Mouse (Mus musculus): ENCODE measurements around the gene Ano6. TPM values are rescaled to one million over a fixed set of nuclear protein-coding genes. Genes with fewer than 3 reads are reported as not detected.
A peak's percentile ranks its signal among the peaks of the same experiment; 100 is the strongest.

The Ano6 gene
- polyA plus RNA-seq (2015; fragmentation: Nextera tagmentation; extraction: Ambion mirVana), result 54.4 and 67.2 TPM in 2 replicates

DNA sequence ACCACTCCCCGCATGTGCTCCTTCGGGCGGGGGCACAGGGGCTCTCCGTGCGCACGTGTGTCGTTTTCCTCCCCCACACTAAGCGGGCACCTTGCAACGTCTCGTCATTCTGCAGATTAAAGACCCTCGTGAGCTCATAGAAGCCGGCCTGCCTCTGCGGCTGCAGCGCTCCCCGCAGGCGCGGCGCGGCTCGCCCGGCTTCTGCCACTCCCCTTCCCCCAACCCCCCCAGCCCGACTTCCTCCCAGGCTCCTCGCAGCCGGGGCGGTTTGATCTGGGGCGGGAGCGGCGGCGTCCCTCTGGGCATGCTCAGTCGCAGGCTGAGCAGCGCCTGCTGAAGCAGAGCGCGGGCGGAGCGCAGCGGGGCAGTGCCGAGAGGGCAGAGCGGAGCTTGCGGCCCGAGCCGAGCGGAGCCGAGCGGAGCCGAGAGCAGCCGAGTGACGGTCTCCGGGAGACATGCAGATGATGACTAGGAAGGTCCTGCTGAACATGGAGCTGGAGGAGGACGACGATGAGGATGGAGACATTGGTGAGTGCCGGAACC lies at the start of gene Ano6:
TSS of gene Ano6 (plus strand) at position 315 of the 543 bp plus-strand sequence.
- Histone ChIP-seq H3K9me3 (ENCODE audit: low read length) (peaks cover 6% of the 10 kb centered on the region; the same call in 1 of the 2 replicates), H3K4me1 (ENCODE audit: insufficient read depth, low read length) (peaks cover 44% of the 10 kb centered on the region), H3K36me3 (ENCODE audit: insufficient read depth, low read length) (no peaks in the 10 kb centered on the region), H3K4me3 (ENCODE audit: low read length) (peak within 1 kb of the TSS; percentile 88), H3K4me2 (replicated peaks; ENCODE audit: low read depth, low read length) (peak within 1 kb of the TSS; percentile 80), H3K9ac (replicated peaks; ENCODE audit: low read length) (peak within 1 kb of the TSS; percentile 94), H3K27ac (ENCODE audit: low read length) (peak within 1 kb of the TSS; percentile 80), H3K27me3 (ENCODE audit: insufficient read depth, low read length) (no peaks in the 10 kb centered on the region)
- 0% methylated on average over 51 of the region's 51 CpGs for whole genome bisulfite sequencing
- peak; percentile 98 for ATAC-seq (ENCODE audit: low FRiP score, low TSS enrichment)

DNA sequence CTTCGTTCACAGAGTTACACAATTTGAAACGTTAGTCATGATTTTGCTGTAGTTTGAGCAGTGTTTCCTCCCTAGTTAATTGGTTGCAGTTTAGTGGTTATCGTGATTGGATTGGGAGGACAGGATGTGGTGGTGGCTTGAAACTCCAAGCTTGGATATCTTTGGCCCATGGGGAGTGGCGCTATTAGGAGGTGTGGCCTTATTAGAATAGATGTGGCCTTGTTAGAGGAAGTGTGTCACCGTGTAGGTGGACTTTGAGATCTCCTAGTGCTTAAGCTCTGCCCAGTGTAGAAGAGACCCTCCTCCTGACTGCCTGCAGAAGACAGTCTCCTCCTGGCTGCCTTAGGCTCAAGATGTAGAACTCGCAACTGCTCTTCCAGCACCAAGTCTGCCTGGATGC lies 47.7 kb upstream of the Ano6 start:
- Histone ChIP-seq H3K9me3 (ENCODE audit: low read length) (no peaks in the 10 kb centered on the region), H3K27ac (ENCODE audit: low read length) (no peak overlapping the region), H3K9ac (replicated peaks; ENCODE audit: low read length) (no peak overlapping the region), H3K36me3 (ENCODE audit: insufficient read depth, low read length) (no peaks in the 10 kb centered on the region), H3K4me2 (replicated peaks; ENCODE audit: low read depth, low read length) (no peak overlapping the region), H3K27me3 (ENCODE audit: insufficient read depth, low read length) (no peaks in the 10 kb centered on the region), H3K4me3 (ENCODE audit: low read length) (no peak overlapping the region), H3K4me1 (ENCODE audit: insufficient read depth, low read length) (no peaks in the 10 kb centered on the region)
- no peak for ATAC-seq (ENCODE audit: low FRiP score, low TSS enrichment)
- WGBS, result 85% methylated on average over 6 of the region's 6 CpGs

DNA sequence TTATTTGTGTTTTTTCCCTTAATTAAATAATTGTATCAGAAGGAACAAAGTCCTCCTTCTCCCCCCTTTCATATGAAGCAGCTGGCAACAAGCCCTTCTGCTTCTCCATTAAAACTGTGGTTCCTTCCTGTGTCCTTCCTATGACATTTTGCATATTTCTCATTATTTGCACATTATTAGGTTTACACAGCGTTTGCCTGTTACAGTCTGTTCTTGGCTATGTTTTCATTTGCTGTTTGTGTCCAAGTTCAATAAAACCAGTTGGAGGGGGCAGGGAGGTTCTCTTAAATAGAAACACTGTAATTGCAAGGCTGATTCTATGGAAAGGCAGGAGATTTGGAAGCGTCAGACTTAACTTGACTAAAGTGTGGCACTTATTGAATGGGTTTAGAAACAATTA lies 46.8 kb upstream of the Ano6 start:
- H3K9ac ChIP-seq (replicated peaks; ENCODE audit: low read length), result no peak overlapping the region
- no peak overlapping the region for H3K27ac ChIP-seq (ENCODE audit: low read length)
- no peaks in the 10 kb centered on the region for H3K27me3 ChIP-seq (ENCODE audit: insufficient read depth, low read length)
- no peak for ATAC-seq (ENCODE audit: low FRiP score, low TSS enrichment)
- H3K36me3 ChIP-seq (ENCODE audit: insufficient read depth, low read length), result no peaks in the 10 kb centered on the region
- H3K4me1 ChIP-seq (ENCODE audit: insufficient read depth, low read length), result no peaks in the 10 kb centered on the region
- no peak overlapping the region for H3K4me3 ChIP-seq (ENCODE audit: low read length)
- no peak overlapping the region for H3K4me2 ChIP-seq (replicated peaks; ENCODE audit: low read depth, low read length)
- 61% methylated on average over 2 of the region's 2 CpGs for WGBS
- no peaks in the 10 kb centered on the region for H3K9me3 ChIP-seq (ENCODE audit: low read length)

DNA sequence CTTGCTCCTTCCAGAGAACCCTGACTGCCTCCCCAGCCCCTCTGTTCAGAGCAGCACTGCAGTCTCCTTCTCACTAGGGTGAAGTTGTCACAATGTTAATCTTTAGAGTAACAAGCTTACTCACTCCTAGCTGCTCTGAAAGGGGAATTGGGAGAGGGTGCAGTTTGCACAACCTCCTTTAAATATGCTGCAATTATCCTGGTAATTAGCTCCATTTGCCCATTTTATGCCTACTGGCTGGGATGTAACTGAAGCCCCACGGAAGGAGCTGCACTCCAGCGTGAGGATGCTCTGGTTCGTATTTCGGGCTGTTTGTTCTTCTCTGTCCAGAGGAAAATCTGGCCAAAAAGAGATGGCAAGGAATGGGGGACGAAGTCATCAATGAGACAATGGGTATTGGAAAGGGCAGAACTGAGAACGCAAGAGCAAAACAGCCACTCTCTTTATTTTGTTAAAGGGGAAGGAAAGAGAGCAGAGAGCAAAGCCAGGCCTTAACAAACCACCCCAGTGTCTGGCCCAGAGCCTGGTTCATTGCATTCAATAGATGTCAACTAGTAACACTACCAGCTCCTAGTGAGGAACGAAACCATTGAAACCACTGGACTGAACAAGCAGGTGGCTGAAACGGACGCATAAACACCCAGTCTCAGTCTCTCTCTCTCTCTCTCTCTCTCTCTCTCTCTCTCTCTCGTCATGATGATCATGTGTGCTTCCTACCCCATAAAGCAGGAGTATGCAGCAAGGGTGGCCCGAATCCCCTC lies 45.1 kb upstream of the Ano6 start:
- 56% methylated on average over 11 of the region's 11 CpGs for WGBS
- no peak overlapping the region for H3K4me3 ChIP-seq (ENCODE audit: low read length)
- H3K27ac ChIP-seq (ENCODE audit: low read length), result no peak overlapping the region
- H3K27me3 ChIP-seq (ENCODE audit: insufficient read depth, low read length), result no peaks in the 10 kb centered on the region
- no peak overlapping the region for H3K9ac ChIP-seq (replicated peaks; ENCODE audit: low read length)
- H3K9me3 ChIP-seq (ENCODE audit: low read length), result no peaks in the 10 kb centered on the region
- H3K4me1 ChIP-seq (ENCODE audit: insufficient read depth, low read length), result no peaks in the 10 kb centered on the region
- no peak overlapping the region for H3K4me2 ChIP-seq (replicated peaks; ENCODE audit: low read depth, low read length)
- ATAC-seq (ENCODE audit: low FRiP score, low TSS enrichment), result 0 out of 2 replicates have a peak, but pooled peaks have one; percentile 35
- no peaks in the 10 kb centered on the region for H3K36me3 ChIP-seq (ENCODE audit: insufficient read depth, low read length)

DNA sequence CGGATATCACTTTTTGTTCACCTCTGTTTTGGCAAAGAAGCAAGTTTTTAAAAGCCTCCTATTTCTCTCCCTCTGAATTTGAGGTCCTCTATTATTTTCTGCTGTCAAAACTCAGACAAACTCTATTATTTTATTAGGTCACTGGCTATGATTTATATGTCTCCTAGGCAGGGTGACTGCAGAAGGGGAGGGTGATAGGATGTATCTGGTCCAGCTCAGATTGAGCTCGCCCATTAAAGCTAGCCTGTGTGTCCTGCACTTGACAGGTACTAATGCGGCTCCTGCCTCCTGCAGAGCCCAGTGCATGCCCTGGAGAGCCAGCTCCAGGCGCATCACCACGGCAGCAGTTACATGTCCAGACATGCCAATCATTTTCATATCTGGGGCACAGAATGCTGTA lies 44.1 kb upstream of the Ano6 start:
- no peak overlapping the region for H3K27ac ChIP-seq (ENCODE audit: low read length)
- ATAC-seq (ENCODE audit: low FRiP score, low TSS enrichment), result no peak
- H3K4me2 ChIP-seq (replicated peaks; ENCODE audit: low read depth, low read length), result no peak overlapping the region
- H3K36me3 ChIP-seq (ENCODE audit: insufficient read depth, low read length), result no peaks in the 10 kb centered on the region
- no peaks in the 10 kb centered on the region for H3K27me3 ChIP-seq (ENCODE audit: insufficient read depth, low read length)
- 52% methylated on average over 5 of the region's 5 CpGs for WGBS
- no peak overlapping the region for H3K9ac ChIP-seq (replicated peaks; ENCODE audit: low read length)
- no peak overlapping the region for H3K4me3 ChIP-seq (ENCODE audit: low read length)
- no peaks in the 10 kb centered on the region for H3K9me3 ChIP-seq (ENCODE audit: low read length)
- no peaks in the 10 kb centered on the region for H3K4me1 ChIP-seq (ENCODE audit: insufficient read depth, low read length)

DNA sequence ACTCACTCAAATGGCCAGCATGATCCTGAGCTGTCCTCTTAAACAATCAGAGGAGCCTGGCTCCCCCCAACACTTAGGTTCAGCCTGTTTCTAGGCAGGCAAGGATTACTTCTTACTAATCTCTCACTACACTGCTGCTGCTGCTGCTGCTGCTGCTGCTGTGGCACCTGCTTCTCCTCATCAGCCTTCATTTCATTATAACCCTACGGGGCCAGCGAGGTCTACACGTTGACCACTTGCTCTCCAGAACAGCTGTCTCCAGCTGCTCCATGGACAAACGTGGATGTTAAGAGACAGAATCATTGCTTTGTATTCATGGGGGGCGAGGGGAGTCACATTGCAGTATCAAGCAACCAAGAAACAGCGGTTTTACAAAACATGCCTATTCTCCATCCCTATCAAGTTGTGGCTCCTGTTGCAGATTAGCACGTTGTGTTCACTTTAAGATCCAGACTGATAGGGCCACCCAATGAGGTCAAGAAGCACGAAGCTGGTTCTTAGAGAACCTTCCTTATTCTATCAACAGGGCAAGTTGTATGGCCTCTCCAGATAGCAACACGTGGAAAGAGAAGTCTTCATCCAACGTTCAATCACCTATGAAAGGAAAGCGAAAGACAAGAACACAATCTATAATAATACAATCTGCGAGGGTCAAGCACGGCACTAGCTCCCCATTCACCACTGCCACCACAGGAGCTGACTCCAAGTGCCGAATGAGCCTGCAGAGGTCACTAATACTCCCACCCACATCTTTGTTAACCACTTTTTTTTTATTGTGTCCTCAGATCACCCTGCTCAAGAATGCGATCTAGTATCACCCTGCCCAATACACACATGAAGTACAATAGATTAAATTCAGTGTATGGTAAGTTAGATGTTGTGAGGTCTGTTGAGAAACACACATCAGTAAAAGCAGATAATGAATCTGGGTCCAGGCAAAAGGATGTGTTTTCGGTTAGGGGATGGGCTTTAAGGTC lies 43.4 kb upstream of the Ano6 start:
- Histone ChIP-seq H3K4me3 (ENCODE audit: low read length) (no peak overlapping the region), H3K4me2 (replicated peaks; ENCODE audit: low read depth, low read length) (no peak overlapping the region), H3K9me3 (ENCODE audit: low read length) (no peaks in the 10 kb centered on the region), H3K27me3 (ENCODE audit: insufficient read depth, low read length) (no peaks in the 10 kb centered on the region), H3K27ac (ENCODE audit: low read length) (no peak overlapping the region), H3K36me3 (ENCODE audit: insufficient read depth, low read length) (no peaks in the 10 kb centered on the region), H3K9ac (replicated peaks; ENCODE audit: low read length) (no peak overlapping the region), H3K4me1 (ENCODE audit: insufficient read depth, low read length) (no peaks in the 10 kb centered on the region)
- peak; percentile 42; the same call in 1 of the 2 replicates for ATAC-seq (ENCODE audit: low FRiP score, low TSS enrichment)
- 65% methylated on average over 16 of the region's 16 CpGs for WGBS

DNA sequence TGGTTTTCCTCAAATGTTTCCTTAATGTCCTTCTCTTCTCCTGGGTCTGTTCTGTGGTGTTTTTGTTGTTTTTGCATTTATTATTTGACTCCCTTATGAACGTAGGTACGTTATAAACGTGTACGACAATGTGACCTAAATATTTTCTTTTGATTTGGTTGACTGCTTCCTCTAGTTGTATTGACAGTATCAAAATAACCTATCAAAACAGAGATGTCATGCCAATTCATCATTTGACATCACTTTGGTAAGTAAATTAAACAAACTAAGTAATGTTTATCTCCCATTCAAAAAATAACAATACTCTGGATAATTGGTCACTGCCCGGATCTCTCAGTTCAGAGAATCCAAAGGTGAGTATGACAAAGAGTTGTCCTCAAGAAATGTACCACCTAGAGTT lies 41.4 kb upstream of the Ano6 start:
- Histone ChIP-seq H3K27ac (ENCODE audit: low read length) (no peak overlapping the region), H3K4me2 (replicated peaks; ENCODE audit: low read depth, low read length) (no peak overlapping the region), H3K9me3 (ENCODE audit: low read length) (no peaks in the 10 kb centered on the region), H3K4me1 (ENCODE audit: insufficient read depth, low read length) (no peaks in the 10 kb centered on the region), H3K9ac (replicated peaks; ENCODE audit: low read length) (no peak overlapping the region), H3K36me3 (ENCODE audit: insufficient read depth, low read length) (no peaks in the 10 kb centered on the region), H3K27me3 (ENCODE audit: insufficient read depth, low read length) (no peaks in the 10 kb centered on the region), H3K4me3 (ENCODE audit: low read length) (no peak overlapping the region)
- 65% methylated on average over 5 of the region's 5 CpGs for WGBS
- ATAC-seq (ENCODE audit: low FRiP score, low TSS enrichment), result no peak

DNA sequence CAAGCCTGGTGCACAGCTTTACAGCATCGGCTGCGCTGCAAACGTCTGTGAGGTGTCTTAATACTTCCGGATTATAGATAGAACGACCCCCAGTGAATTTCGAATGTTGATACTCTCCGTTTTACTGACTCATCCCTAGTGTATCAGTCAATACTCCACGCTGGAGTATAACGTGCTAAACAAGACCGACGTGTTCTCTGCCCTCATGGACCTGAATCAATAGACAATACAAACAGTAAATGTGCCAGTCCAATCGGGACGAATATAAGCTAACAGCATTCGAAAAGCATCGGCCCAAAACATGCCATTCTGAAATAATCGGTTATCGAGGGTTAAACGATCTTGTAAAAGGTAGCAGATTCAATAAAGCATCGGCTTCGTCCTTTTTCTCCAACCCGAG lies 40.6 kb upstream of the Ano6 start:
- H3K27me3 ChIP-seq (ENCODE audit: insufficient read depth, low read length), result no peaks in the 10 kb centered on the region
- no peaks in the 10 kb centered on the region for H3K4me1 ChIP-seq (ENCODE audit: insufficient read depth, low read length)
- H3K9ac ChIP-seq (replicated peaks; ENCODE audit: low read length), result no peak overlapping the region
- H3K4me3 ChIP-seq (ENCODE audit: low read length), result no peak overlapping the region
- no peak for ATAC-seq (ENCODE audit: low FRiP score, low TSS enrichment)
- no peak overlapping the region for H3K27ac ChIP-seq (ENCODE audit: low read length)
- 92% methylated on average over 21 of the region's 21 CpGs for WGBS
- H3K9me3 ChIP-seq (ENCODE audit: low read length), result no peaks in the 10 kb centered on the region
- H3K36me3 ChIP-seq (ENCODE audit: insufficient read depth, low read length), result no peaks in the 10 kb centered on the region
- H3K4me2 ChIP-seq (replicated peaks; ENCODE audit: low read depth, low read length), result no peak overlapping the region

DNA sequence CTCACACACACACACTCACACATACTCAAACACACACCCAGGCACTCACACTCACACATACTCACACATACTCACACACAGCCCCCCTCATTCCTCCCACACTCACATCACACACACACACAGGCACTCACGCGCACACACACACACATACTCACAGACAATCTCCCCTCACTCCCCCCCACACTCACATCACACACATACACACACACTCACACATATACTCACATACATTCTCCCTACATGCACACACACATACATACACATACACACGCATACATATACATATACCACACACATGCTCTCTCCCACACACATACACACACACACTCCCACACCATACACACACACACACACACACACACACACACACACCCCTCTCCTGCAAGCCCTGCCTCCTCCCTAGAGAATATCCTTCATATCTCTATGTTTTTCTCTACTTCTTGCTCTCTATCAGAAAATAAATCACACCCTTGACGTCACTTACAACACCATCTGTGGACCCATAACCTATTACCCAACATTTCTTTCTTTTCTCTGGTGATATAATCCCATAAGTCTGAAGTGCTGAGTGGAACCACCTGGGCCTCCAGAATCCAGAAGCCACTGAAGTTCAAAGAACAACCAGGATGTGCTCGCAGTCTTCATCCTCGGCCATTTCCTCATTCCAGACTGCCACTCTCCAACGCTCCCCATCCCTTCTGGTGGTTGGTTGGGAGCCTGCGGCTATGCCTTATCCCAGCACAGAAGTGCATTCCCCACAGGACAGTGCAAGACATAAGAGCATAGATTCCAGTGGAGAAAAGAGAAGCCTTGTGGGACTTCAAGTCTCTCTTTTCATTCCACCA lies 38.6 kb upstream of the Ano6 start:
- no peak overlapping the region for H3K9ac ChIP-seq (replicated peaks; ENCODE audit: low read length)
- no peak overlapping the region for H3K4me2 ChIP-seq (replicated peaks; ENCODE audit: low read depth, low read length)
- no peak overlapping the region for H3K4me3 ChIP-seq (ENCODE audit: low read length)
- no peaks in the 10 kb centered on the region for H3K27me3 ChIP-seq (ENCODE audit: insufficient read depth, low read length)
- no peaks in the 10 kb centered on the region for H3K4me1 ChIP-seq (ENCODE audit: insufficient read depth, low read length)
- WGBS, result 72% methylated on average over 8 of the region's 8 CpGs
- H3K27ac ChIP-seq (ENCODE audit: low read length), result no peak overlapping the region
- ATAC-seq (ENCODE audit: low FRiP score, low TSS enrichment), result 0 out of 2 replicates have a peak, but pooled peaks have one; percentile 54
- no peaks in the 10 kb centered on the region for H3K9me3 ChIP-seq (ENCODE audit: low read length)
- no peaks in the 10 kb centered on the region for H3K36me3 ChIP-seq (ENCODE audit: insufficient read depth, low read length)

Measured in kidney, embryonic 16.5 days (tissue).